Mouse (Mus musculus) intestine, embryonic 16.5 days (tissue): ENCODE measurements around the gene Magi1. TPM values are rescaled to one million over a fixed set of nuclear protein-coding genes. Genes with fewer than 3 reads are reported as not detected.

Source experiments
- ATAC-seq: fragments of 200-750 bp; cut with Nextera tagmentation; 2 replicates; pipeline ENCODE4 v1.8.0; 2017; ENCODE audit warnings: moderate TSS enrichment, moderate library complexity
- H3K27ac ChIP-seq: fragments of 300-500 bp; sonication (generic); 2 replicates; pipeline ENCODE4 v1.5.1; 2014; ENCODE audit warnings: mild to moderate bottlenecking, low read length
- H3K27me3 ChIP-seq: fragments of 300-500 bp; sonication (generic); replicated peaks from 2 replicates; pipeline ENCODE4 v1.6.1; 2014; ENCODE audit warnings: low read length, control low read depth, mixed read lengths; ENCODE audit not compliant: control insufficient read depth, insufficient read depth
- H3K36me3 ChIP-seq: fragments of 300-500 bp; sonication (generic); 2 replicates; pipeline ENCODE4 v1.6.1; 2014; ENCODE audit warnings: low read length, control low read depth; ENCODE audit not compliant: control insufficient read depth, insufficient read depth
- H3K4me1 ChIP-seq: fragments of 300-500 bp; sonication (generic); 2 replicates; pipeline ENCODE4 v1.6.1; 2014; ENCODE audit warnings: low read length, control low read depth, mixed read lengths; ENCODE audit not compliant: control insufficient read depth, insufficient read depth
- H3K4me2 ChIP-seq: fragments of 300-500 bp; sonication (generic); 2 replicates; pipeline ENCODE4 v1.6.1; 2014; ENCODE audit warnings: low read depth, low read length, control low read depth
- H3K4me3 ChIP-seq: fragments of 300-500 bp; sonication (generic); 2 replicates; pipeline ENCODE4 v1.5.1; 2014; ENCODE audit warnings: mild to moderate bottlenecking, low read length
- H3K9ac ChIP-seq: fragments of 300-500 bp; sonication (generic); 2 replicates; pipeline ENCODE4 v1.6.1; 2014; ENCODE audit warnings: low read depth, low read length
- H3K9me3 ChIP-seq: fragments of 300-500 bp; sonication (generic); 2 replicates; pipeline ENCODE4 v1.6.1; 2016; ENCODE audit warnings: low read length, control low read depth; ENCODE audit not compliant: control insufficient read depth
- WGBS: fragments of 180-500 bp; shearing (Covaris S2); extraction: QIAGEN DNeasy Blood & Tissue Kit; methylation state at CpG from one replicate; pipeline ENCODE4 v1.1.7; 2014; 5-methylcytosine and 5-hydroxymethylcytosine counted together
- polyA plus RNA-seq: library from polyadenylated mRNA; unstranded; fragments of >200 nt; fragmentation: Nextera tagmentation; extraction: Ambion mirVana; gene quantifications from 2 replicates; pipeline ENCODE4 v1.2.1, GENCODE M21; 2015

The Magi1 gene
- polyA plus RNA-seq, 1 experiment from 2014 or later, result 6.7 TPM

DNA sequence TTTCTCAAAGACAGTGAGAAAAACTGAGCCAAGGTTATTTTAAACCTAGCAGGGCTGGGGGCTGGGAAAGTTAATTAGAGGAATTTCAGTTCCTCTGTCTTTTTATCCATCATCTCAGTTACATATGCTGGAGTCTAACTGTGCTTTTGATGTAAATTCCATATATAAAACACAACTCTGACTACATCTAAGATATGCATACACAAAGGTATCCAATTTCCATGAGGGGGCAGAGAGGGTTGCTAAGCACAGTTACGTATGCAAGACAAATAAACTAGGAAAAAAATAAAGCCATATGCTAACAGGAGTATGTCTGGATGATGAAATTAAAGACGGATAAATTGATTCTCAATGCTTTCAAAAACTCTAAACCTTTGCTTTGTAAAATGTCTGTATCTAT, 315.0 kb downstream of the Magi1 start:
- Histone ChIP-seq H3K4me3 (no peak overlapping the region), H3K36me3 (no peaks in the 10 kb centered on the region), H3K4me1 (peaks cover 2% of the 10 kb centered on the region; the same call in 1 of the 2 replicates), H3K9me3 (no peaks in the 10 kb centered on the region), H3K9ac (no peak overlapping the region), H3K4me2 (no peak overlapping the region), H3K27ac (no peak overlapping the region), H3K27me3 (no peaks in the 10 kb centered on the region)
- ATAC-seq, result no peak
- 70% methylated on average over 2 of the region's 2 CpGs for WGBS

GRCm38 (mm10) chr6:93962757-93963336, 320.9 kb downstream of the Magi1 start:
- Histone ChIP-seq H3K27me3 (no peaks in the 10 kb centered on the region), H3K9ac (no peak overlapping the region), H3K4me3 (no peak overlapping the region), H3K4me2 (no peak overlapping the region), H3K27ac (peak overlapping the region; percentile 55), H3K9me3 (no peaks in the 10 kb centered on the region), H3K36me3 (no peaks in the 10 kb centered on the region), H3K4me1 (peaks cover 3% of the 10 kb centered on the region; the same call in 1 of the 2 replicates)
- WGBS, result 73% methylated on average over 5 of the region's 5 CpGs
- peak; percentile 62 for ATAC-seq

DNA sequence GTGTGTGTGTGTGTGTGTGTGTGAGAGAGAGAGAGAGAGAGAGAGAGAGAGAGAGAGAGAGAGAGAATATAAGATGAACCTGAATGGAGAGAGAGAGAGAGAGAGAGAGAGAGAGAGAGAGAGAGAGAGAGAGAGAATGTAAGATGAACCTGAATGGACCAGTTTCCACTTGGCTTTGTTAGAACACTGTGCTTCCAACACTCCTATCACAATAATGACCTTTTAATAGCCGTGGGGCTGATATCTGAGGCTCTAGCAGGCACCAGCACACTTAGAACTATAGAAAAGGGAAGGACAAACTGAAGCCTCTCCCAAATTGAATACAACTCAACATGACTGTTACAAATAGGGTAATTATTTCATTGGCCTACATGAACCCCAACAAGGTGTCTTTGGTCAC, 321.9 kb downstream of the Magi1 start:
- 62% methylated on average over 1 of the region's 1 CpGs for WGBS
- peaks cover 3% of the 10 kb centered on the region; the same call in 1 of the 2 replicates for H3K4me1 ChIP-seq
- H3K4me2 ChIP-seq, result no peak overlapping the region
- H3K9me3 ChIP-seq, result no peaks in the 10 kb centered on the region
- no peak for ATAC-seq
- no peak overlapping the region for H3K27ac ChIP-seq
- no peaks in the 10 kb centered on the region for H3K27me3 ChIP-seq
- H3K9ac ChIP-seq, result no peak overlapping the region
- no peak overlapping the region for H3K4me3 ChIP-seq
- no peaks in the 10 kb centered on the region for H3K36me3 ChIP-seq

DNA sequence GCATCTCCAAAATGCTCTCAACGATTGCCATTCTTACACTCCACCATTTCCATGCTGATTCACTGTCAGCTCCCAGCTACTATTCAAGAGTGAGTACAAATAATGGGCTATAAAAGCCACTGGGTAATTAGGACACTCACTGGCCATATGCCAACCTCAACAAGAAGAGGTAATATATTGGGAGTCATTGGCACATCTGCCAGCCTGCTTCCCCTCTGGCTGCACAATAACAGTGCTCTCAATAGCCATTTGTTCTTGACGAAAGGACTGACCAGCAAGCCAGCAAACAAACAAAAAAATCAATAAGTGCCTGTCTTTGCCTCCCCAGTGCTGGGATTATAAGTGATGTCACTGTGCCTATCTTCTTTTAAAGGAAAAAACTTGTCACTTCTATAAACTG, 326.5 kb downstream of the Magi1 start:
- Histone ChIP-seq H3K9me3 (no peaks in the 10 kb centered on the region), H3K27me3 (no peaks in the 10 kb centered on the region), H3K4me1 (peaks cover 2% of the 10 kb centered on the region; the same call in 1 of the 2 replicates), H3K4me3 (no peak overlapping the region), H3K36me3 (no peaks in the 10 kb centered on the region), H3K4me2 (no peak overlapping the region), H3K27ac (no peak overlapping the region), H3K9ac (no peak overlapping the region)
- 54% methylated on average over 2 of the region's 2 CpGs for WGBS
- ATAC-seq, result no peak

DNA sequence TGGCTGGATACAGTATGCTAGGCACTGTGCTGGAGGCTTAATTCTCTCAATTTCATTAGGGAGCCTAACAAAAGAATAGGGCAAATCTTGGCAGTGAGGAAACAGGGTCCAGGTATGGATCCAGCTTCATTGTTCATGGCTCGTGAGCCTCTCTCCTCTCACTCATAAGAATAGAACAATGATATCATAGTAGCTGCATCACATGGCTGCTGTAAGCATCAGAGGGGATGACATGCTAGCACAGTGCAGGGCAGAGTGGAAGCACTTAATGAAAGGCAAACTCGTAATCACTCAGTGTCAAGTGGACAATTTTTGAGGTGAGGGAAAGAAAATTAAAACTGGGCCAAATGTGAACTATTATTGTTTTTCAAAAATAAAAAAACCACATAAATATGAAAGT, 337.1 kb downstream of the Magi1 start:
- Histone ChIP-seq H3K4me1 (peaks cover 5% of the 10 kb centered on the region; the same call in 1 of the 2 replicates), H3K9me3 (no peaks in the 10 kb centered on the region), H3K27me3 (no peaks in the 10 kb centered on the region), H3K4me3 (no peak overlapping the region), H3K36me3 (no peaks in the 10 kb centered on the region), H3K27ac (no peak overlapping the region), H3K9ac (no peak overlapping the region), H3K4me2 (no peak overlapping the region)
- no peak for ATAC-seq
- WGBS, result 78% methylated on average over 2 of the region's 2 CpGs

DNA sequence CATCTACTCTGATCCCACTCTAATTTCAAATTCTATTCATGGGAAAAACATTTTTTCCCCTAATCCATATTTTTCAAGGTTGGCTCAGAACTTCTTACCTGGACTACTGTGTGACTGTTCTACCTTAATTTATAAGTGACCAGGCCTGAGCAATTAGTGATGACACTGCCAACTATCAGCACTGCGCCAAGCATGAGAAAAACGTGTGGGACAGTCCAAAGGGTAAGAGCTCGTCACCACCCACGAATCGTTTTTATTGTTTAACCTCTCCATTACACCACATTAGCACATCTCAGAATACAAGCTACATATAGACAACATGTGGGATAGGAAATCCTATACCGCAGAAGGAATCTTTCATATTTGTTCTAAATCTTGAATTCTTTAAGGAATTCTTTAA, 347.4 kb downstream of the Magi1 start:
- H3K4me3 ChIP-seq, result no peak overlapping the region
- no peaks in the 10 kb centered on the region for H3K9me3 ChIP-seq
- H3K36me3 ChIP-seq, result no peaks in the 10 kb centered on the region
- no peak overlapping the region for H3K4me2 ChIP-seq
- 0 out of 2 replicates have a peak, but pooled peaks have one; percentile 42 for ATAC-seq
- H3K4me1 ChIP-seq, result peaks cover 5% of the 10 kb centered on the region; the same call in 1 of the 2 replicates
- 77% methylated on average over 6 of the region's 6 CpGs for WGBS
- no peak overlapping the region for H3K9ac ChIP-seq
- no peaks in the 10 kb centered on the region for H3K27me3 ChIP-seq
- peak overlapping the region; percentile 69 for H3K27ac ChIP-seq

DNA sequence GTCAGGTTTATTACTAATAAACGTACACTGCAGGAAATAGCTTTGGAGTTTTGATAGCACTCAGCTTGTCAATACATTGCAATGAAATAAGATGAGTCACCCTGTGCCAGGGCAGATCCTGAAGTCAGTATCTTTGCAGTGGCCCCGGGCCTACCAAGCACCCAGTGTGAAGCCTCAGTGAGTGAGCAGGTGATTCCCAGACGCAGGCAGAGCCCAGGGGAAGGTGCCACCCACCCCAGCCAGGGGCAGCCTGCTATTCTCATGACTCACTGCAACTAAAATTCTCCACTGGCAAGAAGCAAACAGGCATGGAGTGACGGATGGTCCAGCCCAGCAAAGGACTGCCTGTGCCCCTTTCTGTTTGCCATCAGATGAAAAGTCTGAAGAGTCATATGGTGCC, 347.9 kb downstream of the Magi1 start:
- peak overlapping the region; percentile 69 for H3K27ac ChIP-seq
- ATAC-seq, result peak; percentile 51
- no peaks in the 10 kb centered on the region for H3K27me3 ChIP-seq
- H3K9me3 ChIP-seq, result no peaks in the 10 kb centered on the region
- no peaks in the 10 kb centered on the region for H3K36me3 ChIP-seq
- 60% methylated on average over 4 of the region's 4 CpGs for WGBS
- H3K4me3 ChIP-seq, result no peak overlapping the region
- H3K4me2 ChIP-seq, result no peak overlapping the region
- H3K4me1 ChIP-seq, result peaks cover 5% of the 10 kb centered on the region; the same call in 1 of the 2 replicates
- H3K9ac ChIP-seq, result no peak overlapping the region

- 74% methylated on average over 2 of the region's 2 CpGs for WGBS
- Histone ChIP-seq H3K4me2 (no peak overlapping the region), H3K36me3 (no peaks in the 10 kb centered on the region), H3K9me3 (no peaks in the 10 kb centered on the region), H3K27me3 (no peaks in the 10 kb centered on the region), H3K4me1 (peaks cover 5% of the 10 kb centered on the region; the same call in 1 of the 2 replicates), H3K9ac (no peak overlapping the region), H3K27ac (peak overlapping the region; percentile 74), H3K4me3 (no peak overlapping the region)
- peak; percentile 93 for ATAC-seq
Measured at GRCm38 (mm10) chr6:93934700-93935099, 349.0 kb downstream of the Magi1 start.

DNA sequence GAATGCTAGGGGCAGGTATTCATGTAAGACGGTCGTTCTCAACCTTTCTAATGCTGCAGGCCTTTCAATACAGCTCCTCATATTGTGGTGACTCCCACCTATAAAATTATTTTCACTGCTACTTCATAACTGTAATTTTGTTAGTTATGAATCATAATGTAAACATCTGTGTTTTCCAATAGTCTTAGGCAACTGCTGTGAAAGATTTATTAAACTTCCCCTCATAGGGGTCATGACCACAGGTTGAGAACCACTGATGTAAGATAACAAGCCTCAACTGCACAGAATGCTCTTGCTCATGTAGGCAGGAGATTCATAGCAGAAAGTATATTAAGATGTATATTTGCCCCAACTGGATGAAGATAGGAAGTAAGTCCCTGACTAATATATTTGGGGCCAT, 359.1 kb downstream of the Magi1 start:
- ATAC-seq, result no peak
- Histone ChIP-seq H3K4me3 (no peak overlapping the region), H3K36me3 (no peaks in the 10 kb centered on the region), H3K27me3 (no peaks in the 10 kb centered on the region), H3K9ac (no peak overlapping the region), H3K4me1 (no peaks in the 10 kb centered on the region), H3K9me3 (no peaks in the 10 kb centered on the region), H3K27ac (no peak overlapping the region), H3K4me2 (no peak overlapping the region)
- 84% methylated on average over 2 of the region's 2 CpGs for WGBS

DNA sequence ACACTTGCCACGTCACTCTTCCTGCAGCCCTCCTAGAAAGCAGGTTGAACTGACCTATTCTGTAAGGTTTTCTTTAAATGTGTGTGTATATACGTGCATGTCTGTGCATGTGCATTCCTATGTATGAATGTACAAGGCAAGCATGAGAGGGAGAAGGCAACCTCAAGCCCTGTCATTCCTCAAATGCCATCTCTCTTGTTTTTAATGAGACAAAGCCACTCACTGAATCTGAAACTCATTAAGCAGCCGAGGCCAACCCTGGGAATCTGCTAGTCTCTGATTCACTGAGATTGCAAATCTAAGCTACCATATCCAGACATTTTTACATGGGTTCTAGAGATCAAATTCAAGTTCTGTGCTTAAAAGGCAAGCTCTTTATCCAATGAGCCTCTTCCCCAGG, 359.7 kb downstream of the Magi1 start:
- no peaks in the 10 kb centered on the region for H3K27me3 ChIP-seq
- H3K4me3 ChIP-seq, result no peak overlapping the region
- no peaks in the 10 kb centered on the region for H3K4me1 ChIP-seq
- no peak overlapping the region for H3K4me2 ChIP-seq
- no peak for ATAC-seq
- H3K9me3 ChIP-seq, result no peaks in the 10 kb centered on the region
- 75% methylated on average over 3 of the region's 3 CpGs for WGBS
- no peaks in the 10 kb centered on the region for H3K36me3 ChIP-seq
- H3K9ac ChIP-seq, result no peak overlapping the region
- no peak overlapping the region for H3K27ac ChIP-seq
